Mouse (Mus musculus) kidney, postnatal 10 days (tissue): ENCODE data around the gene Kif12.

Experiments used
- DNase-seq: peaks from one replicate; pipeline ENCODE4 v3.0.0; 2021; ENCODE audit warnings: mixed read lengths

Gene Kif12

DNA sequence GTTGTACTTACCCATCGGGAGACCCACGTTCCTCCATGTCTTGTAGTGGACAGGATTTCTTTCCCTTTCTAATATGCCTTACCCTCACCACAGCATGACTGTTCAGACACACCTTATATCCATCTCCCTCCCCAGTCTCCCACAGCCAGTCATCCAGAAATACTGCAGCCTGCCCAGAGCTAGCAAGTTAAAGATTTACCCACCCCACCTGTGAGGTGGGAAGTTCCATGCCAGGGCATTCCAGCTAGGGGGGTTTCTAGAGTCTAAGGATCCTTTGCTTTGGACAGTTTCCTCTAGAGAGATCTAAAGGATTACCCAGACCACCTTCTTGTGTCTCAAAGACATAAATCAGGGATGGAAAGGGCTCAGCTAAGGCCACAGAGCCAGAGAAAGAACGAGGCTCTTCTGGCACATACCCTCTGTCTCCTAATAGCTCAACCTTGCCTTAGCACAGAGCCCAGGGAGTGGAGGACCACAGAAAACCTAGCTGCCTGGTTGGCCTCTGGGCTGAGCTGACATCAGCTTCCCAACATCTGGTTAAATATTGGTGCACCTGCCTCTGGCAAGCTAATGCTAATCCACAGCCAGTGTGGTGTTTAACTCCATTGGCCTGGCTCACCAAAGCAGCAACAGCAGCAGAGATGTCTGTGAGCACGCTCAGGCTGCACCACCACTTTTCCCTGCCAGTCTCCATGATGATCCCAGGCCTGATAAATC lies at the start of gene Kif12:
Gene Kif12, minus strand, starts transcription at position 163 of the 717 bp plus-strand sequence.
- DNase-seq: peak; percentile 79

- DNase-seq: peak; percentile 66
These were observed 49.4 kb upstream of the Kif12 start for GRCm38 (mm10) chr4:63221096-63221958.

DNA sequence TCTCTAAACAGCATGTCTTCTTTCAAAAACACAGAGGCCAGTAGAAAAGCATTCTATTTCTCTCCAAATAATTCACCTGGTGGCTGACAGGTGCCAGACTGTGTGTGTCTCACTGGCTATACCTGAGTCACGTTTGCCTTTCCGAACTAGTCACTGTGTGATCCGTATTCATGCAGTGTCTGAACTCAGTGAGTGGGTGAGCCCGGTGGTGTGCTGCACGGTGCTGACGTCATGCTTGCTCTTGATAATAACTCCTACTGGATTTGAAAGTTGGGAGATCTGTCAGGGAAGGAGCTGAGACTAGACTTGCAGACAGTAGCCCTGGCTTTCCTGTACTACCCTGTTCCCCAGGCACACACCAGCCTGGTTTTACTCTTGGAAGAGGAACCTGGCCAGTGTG lies 47.7 kb upstream of the Kif12 start:
- DNase-seq: no peak

GRCm38 (mm10) chr4:63219059-63219458 lies 47.1 kb upstream of the Kif12 start:
- no peak for DNase-seq

- DNase-seq: no peak
These were observed 45.6 kb upstream of the Kif12 start for GRCm38 (mm10) chr4:63217513-63217912.

GRCm38 (mm10) chr4:63216566-63216965 lies 44.6 kb upstream of the Kif12 start:
- peak; percentile 72 for DNase-seq

DNA sequence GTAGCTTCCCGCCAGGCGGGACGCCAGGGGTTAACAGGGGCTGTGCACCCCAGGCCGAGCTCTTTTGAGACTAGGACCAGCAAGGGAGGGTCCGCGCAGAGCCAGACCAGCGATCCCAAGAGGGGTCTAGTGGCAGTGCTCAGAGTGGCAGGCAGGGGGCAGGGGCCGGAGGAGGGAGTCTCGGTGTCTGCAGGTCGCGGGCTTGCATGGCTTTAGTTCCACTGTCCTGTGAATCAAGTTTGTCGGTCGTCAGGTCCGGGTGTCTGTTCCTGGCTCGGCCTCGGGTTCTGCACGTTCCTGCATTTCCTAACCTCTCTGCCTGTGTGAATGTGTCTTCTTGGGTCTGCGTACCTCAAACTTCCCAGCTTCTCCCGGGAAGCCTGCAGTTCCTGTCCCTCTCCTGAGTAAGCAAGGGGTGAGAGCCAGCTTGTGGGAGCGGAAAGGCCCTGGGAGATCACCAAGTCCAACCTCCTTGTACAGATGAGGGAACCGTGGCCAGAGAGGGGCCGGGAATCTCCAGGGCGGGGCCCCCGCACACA lies 44.1 kb upstream of the Kif12 start:
- DNase-seq: peak; percentile 81

- DNase-seq: peak; percentile 91
These were observed 43.5 kb upstream of the Kif12 start for GRCm38 (mm10) chr4:63215185-63215992.

GRCm38 (mm10) chr4:63213907-63214621 lies 42.1 kb upstream of the Kif12 start, which contains the start of gene Col27a1:
TSS of gene Col27a1 (plus strand) at chr4:63214004.
- DNase-seq: peak; percentile 58

GRCm38 (mm10) chr4:63205583-63205982 lies 33.7 kb upstream of the Kif12 start:
- no peak for DNase-seq

- no peak for DNase-seq
These were observed 31.9 kb upstream of the Kif12 start for GRCm38 (mm10) chr4:63203874-63204273.

DNA sequence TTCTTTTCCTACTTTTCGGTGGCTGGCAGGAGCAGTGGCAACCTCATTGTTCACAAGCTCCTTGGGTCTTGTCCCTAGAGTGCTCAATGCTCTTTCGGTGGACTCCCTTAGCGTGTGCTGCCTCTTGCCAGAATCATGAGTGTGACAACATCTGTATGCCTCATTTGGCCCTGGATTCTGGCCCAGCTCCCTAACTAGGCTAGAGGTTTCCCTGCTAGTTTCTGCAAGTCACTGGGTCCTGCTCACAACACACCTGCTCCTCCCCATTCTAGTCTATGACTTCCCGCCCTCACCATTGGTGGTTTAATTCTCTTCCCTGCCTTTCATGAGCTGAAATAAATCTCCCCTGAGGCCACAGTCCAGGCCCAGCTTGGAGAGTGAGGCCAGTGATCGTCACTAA lies 27.4 kb upstream of the Kif12 start:
- DNase-seq: no peak

DNA sequence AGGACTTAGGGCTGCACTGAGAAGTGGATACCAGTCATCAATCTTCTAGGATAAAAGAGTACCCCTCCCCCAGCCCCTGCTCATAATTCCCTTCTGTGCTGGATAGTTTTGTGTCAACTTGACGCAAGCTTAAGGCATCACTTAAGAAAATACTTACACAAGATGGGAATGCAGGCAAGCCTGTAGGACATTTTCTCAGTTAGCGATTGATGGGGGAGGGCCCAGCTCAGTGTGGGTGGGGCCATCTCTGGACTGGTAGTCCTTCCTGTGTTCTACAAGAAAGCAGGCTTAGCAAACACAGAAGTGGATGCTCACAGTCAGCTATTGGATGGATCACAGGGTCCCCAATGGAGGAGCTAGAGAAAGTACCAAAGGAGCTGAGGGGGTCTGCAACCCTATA lies 22.4 kb upstream of the Kif12 start:
- no peak for DNase-seq

- no peak for DNase-seq
These were observed 19.7 kb upstream of the Kif12 start for GRCm38 (mm10) chr4:63191641-63192040.

GRCm38 (mm10) chr4:63186281-63186870 lies 14.4 kb upstream of the Kif12 start:
- DNase-seq: no peak

- peak; percentile 87 for DNase-seq
These were observed 9.6 kb upstream of the Kif12 start for GRCm38 (mm10) chr4:63181556-63181955.

DNA sequence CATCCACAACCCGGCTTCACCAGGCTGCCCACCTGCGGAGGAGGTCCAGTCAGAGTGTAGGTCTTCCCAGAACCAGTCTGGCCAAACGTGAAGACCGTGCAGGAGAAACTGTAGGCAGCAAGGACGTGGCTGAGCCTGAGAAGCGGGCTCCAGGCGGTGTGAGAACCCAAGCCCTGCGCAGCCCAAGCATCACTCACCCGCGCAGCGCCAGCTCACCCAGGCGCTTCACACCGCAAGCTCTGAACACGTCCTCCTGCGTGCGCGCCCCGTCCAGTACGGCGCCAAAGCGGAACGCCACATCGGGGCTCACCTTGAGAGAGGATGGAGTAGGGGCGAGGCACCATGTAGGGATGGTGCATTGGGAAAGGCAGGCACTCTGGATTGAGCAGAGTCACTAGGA lies 809 bp downstream of the Kif12 start:
- DNase-seq: peak; percentile 37

DNA sequence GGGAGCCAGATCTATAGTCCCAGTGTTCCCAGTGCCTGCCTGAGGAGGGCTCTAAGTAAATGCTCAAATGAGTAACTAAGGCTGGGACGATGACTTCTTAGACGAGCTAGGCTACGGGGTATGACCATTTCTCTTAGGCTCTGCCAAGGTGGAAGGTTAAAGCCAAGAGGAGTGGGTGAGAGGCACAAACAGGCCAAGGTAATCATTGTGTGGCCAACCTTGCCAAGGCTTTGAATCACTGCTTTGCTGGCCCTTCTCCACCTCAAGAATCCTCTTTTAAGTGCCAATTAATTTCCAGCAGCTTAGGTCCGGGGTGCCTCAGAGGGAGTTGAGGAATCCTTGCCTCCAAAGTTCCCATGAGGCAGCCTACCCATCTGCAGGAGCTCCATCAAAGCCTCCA lies 1.9 kb downstream of the Kif12 start:
- DNase-seq: no peak

DNA sequence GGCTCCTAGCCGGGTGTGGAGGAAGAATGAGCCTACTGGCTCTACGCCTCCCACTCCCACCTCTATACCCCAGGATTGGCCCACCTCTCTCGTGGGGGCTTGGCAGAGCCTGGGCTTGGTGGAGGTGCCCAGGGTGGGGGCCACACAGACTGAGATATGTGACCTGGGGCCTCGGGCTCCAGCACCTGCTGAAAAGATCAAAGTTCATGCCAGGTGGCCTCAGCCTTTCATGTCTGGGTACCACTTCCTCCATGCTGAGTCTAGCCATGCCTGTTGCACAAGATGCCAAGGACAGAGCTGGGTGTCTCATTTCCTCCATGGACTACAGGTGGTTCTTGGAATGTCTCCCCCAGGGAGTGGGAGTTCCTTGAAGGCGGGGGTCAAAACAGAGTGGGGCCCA lies 5.6 kb downstream of the Kif12 start:
- no peak for DNase-seq

- DNase-seq: peak; percentile 46
These were observed 6.3 kb downstream of the Kif12 start for GRCm38 (mm10) chr4:63165636-63166035.

- DNase-seq: peak; percentile 96
These were observed 12.9 kb downstream of the Kif12 start for GRCm38 (mm10) chr4:63158961-63159592.
